Mouse (Mus musculus) C2C12 (cell line): Measurements from ENCODE around the gene Nck2. TPM values are rescaled to one million over a fixed set of nuclear protein-coding genes. Genes with fewer than 3 reads are reported as not detected.
"Not testable (repeated sequence)": the region's sequence is repeated elsewhere in the genome, so short reads cannot be mapped to it uniquely, and the experiment has no call there.

Source experiments
- H3K27me3 ChIP-seq: one replicate; pipeline ENCODE4 v1.6.1; 2011; ENCODE audit not compliant: control insufficient read depth, insufficient read depth, insufficient read length
- H3K36me3 ChIP-seq: one replicate; pipeline ENCODE4 v1.6.1; 2011; ENCODE audit not compliant: control insufficient read depth, insufficient read depth
- H3K4me3 ChIP-seq: one replicate; pipeline ENCODE4 v1.5.1; 2011; ENCODE audit warnings: mild to moderate bottlenecking, control low read depth; ENCODE audit not compliant: poor library complexity, insufficient read depth, severe bottlenecking
- H3K79me2 ChIP-seq: one replicate; pipeline ENCODE4 v1.6.1; 2011; ENCODE audit not compliant: control insufficient read depth, insufficient read depth
- H3K79me3 ChIP-seq: one replicate; pipeline ENCODE4 v1.6.1; 2011; ENCODE audit warnings: low read depth, control low read depth
- H3ac ChIP-seq: one replicate; pipeline ENCODE3; 2011; ENCODE audit warnings: low read depth; ENCODE audit not compliant: control insufficient read depth, insufficient read length
- CEBPB ChIP-seq: IDR thresholded peaks from one replicate; pipeline ENCODE4 v1.6.1; 2011; ENCODE audit warnings: low read depth, mild to moderate bottlenecking, control low read depth, moderate library complexity
- CTCF ChIP-seq: IDR thresholded peaks from one replicate; pipeline ENCODE4 v1.5.1; 2011; ENCODE audit not compliant: control insufficient read depth, insufficient read depth, insufficient read length
- FOSL1 ChIP-seq: IDR thresholded peaks from one replicate; pipeline ENCODE4 v1.8.0; 2011; ENCODE audit warnings: mild to moderate bottlenecking, low read length; ENCODE audit not compliant: poor library complexity, insufficient read depth, severe bottlenecking
- MAX ChIP-seq: IDR thresholded peaks from one replicate; pipeline ENCODE4 v1.6.1; 2011; ENCODE audit warnings: mild to moderate bottlenecking, control low read depth
- MYOD1 ChIP-seq: IDR thresholded peaks from one replicate; pipeline ENCODE4 v1.6.1; 2011; ENCODE audit warnings: low read depth; ENCODE audit not compliant: control insufficient read depth, insufficient read length
- MYOG ChIP-seq: IDR thresholded peaks from one replicate; pipeline ENCODE4 v1.6.1; 2011; ENCODE audit not compliant: control insufficient read depth, insufficient read length; ENCODE audit errors: extremely low read depth
- USF1 ChIP-seq: IDR thresholded peaks from one replicate; pipeline ENCODE4 v1.6.1; 2011; ENCODE audit warnings: low read depth, mild to moderate bottlenecking, control low read depth, moderate library complexity
- polyA plus RNA-seq: library from polyadenylated mRNA; unstranded; fragments of >200 nt; fragmentation: generic; extraction: Trizol; gene quantifications from one replicate; pipeline ENCODE4 v1.2.1, GENCODE M21; 2012; ENCODE audit warnings: missing spikeins

Nck2 gene
- polyA plus RNA-seq, 1 experiment, result 18.0 TPM

DNA sequence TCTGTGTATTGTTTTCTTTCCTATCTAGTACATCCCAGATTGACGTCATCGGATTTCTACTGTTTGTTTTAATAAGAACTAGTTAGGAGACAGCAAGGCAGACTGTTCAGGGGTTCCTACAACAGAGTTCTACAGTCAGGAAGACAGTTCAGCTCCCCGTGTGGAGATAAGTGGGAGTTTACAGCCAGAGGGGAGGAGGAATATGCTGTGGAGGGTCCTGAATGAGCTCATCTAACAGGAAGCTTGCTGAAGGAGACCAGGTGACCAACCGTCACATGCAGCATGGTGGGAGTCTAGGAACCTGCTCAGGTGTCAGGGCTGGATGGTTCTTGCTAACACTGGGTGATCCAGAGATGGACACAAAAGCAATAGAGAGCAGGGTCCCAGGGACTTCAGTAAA lies 87.9 kb downstream of the Nck2 start:
- peaks cover 3% of the 10 kb centered on the region for H3K79me3 ChIP-seq
- H3K4me3 ChIP-seq, result no peak overlapping the region
- TF ChIP-seq CEBPB, result no peak
- no peak overlapping the region for H3ac ChIP-seq
- H3K36me3 ChIP-seq, result peaks cover 6% of the 10 kb centered on the region
- H3K79me2 ChIP-seq, result peaks cover 16% of the 10 kb centered on the region
- H3K27me3 ChIP-seq, result no peaks in the 10 kb centered on the region

DNA sequence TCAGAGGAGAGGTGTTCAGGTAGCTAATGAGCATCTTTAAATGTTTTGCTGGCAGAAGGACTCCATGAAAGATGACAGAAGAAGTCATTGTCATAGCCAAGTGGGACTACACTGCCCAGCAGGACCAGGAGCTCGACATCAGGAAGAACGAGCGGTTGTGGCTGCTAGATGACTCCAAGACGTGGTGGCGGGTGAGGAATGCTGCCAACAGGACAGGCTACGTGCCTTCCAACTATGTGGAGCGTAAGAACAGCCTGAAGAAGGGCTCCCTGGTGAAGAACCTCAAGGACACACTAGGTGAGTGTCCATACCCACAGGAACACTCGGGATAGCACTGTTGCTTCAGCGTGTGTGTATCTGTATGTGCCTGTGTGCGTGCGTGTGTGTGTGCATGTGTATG lies 89.1 kb downstream of the Nck2 start:
- H3ac ChIP-seq, result not testable (repeated sequence)

DNA sequence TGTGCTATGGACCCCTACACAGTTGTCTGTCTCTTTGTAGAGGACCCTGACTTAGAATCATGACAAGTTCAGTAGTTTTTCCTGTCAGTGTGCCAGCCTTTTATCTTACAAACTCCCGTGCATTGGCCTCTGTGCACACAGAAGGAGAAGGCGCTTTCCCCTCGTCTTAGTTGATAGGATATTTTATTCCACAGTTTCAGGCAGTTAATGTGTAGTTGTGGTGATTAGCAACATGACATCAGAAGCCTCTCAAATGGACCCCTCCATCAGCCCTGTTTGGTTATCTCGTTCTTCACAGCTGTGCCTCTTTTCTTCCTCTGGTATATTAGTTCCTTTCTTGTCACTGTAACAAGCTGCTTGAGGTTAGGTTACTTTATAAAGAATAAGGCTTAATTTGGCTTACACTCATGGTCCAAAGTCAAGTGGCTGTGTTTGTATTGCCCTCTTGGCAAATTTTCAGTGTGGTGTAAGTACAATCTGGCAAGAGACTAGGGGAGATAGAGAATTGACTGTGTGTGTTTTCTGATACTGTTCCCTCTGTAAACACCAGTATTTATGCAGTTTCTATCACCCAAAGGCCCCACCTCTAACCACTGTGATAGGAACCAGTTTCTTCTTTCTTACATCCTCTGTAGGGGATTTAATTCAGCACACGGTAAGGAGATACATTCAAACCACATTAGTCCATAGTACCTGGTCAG lies 89.8 kb downstream of the Nck2 start:
- TF ChIP-seq USF1, result no peak
- no peak for TF ChIP-seq FOSL1
- no peak for TF ChIP-seq MYOG
- no peak for TF ChIP-seq CTCF
- no peak for TF ChIP-seq MYOD1
- TF ChIP-seq CEBPB, result no peak
- no peak for TF ChIP-seq MAX
- Histone ChIP-seq H3K79me2 (peaks cover 16% of the 10 kb centered on the region), H3K27me3 (no peaks in the 10 kb centered on the region), H3K79me3 (peaks cover 3% of the 10 kb centered on the region), H3ac (no peak overlapping the region), H3K36me3 (no peaks in the 10 kb centered on the region), H3K4me3 (no peak overlapping the region)

More for the DNA sequence above, 89.1 kb downstream of the Nck2 start:
- not testable (repeated sequence) for H3K27me3 ChIP-seq, H3K36me3 ChIP-seq, H3K79me3 ChIP-seq, H3K4me3 ChIP-seq
- H3K79me2 ChIP-seq, result peaks cover 16% of the 10 kb centered on the region

DNA sequence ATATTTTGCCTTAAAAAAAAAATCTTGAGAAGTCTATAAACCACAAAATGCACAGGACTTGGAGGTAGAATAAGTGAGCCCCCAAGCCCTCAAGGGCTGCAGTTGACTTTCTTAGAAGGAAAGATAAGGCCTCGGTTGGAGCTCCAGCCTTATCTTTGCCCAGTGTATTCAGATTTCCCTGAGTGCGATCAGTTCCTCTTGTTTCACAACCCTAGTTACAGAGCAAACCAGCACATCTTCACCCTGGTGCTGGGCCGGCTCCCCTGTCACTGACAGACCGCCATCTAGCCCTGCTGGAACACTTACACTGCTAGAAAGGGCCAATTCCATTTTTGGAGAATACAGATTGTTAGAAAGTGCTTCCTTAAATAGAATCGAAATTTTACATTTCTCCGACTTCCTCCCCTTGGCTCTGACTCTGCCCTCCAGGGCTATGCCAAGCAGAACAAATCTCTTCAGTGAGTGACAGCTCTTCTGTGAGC lies 91.2 kb downstream of the Nck2 start:
- Histone ChIP-seq H3K36me3 (no peaks in the 10 kb centered on the region), H3K27me3 (no peaks in the 10 kb centered on the region), H3ac (no peak overlapping the region), H3K4me3 (no peak overlapping the region), H3K79me3 (peaks cover 3% of the 10 kb centered on the region), H3K79me2 (peaks cover 16% of the 10 kb centered on the region)
- TF ChIP-seq MYOG, result no peak
- TF ChIP-seq USF1, result no peak
- no peak for TF ChIP-seq FOSL1
- no peak for TF ChIP-seq CEBPB
- no peak for TF ChIP-seq MYOD1
- TF ChIP-seq MAX, result no peak
- no peak for TF ChIP-seq CTCF

DNA sequence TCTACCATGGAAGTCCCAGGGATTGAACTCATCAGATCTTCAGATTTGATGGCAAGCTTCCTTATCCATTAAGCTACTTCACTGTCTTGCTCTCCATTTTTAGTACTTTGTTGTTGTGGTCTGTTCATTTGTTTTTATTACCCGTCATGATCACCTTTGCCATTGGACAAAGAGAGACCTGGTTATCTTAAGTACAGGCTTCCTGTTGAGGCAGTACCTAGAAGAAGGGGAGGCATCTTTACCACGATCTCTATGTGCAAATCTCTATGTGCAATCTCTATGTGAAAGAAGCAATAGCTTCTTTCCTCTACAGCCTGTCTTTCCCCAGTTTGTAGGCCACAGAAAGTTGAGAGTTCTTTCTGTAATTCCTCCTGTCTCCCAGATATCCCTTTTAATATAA lies 91.9 kb downstream of the Nck2 start:
- H3ac ChIP-seq, result no peak overlapping the region
- H3K4me3 ChIP-seq, result no peak overlapping the region
- H3K36me3 ChIP-seq, result no peaks in the 10 kb centered on the region
- TF ChIP-seq MYOG (no peak), USF1 (no peak), CTCF (no peak)
- H3K79me3 ChIP-seq, result peaks cover 3% of the 10 kb centered on the region
- no peaks in the 10 kb centered on the region for H3K27me3 ChIP-seq
- peaks cover 13% of the 10 kb centered on the region for H3K79me2 ChIP-seq

DNA sequence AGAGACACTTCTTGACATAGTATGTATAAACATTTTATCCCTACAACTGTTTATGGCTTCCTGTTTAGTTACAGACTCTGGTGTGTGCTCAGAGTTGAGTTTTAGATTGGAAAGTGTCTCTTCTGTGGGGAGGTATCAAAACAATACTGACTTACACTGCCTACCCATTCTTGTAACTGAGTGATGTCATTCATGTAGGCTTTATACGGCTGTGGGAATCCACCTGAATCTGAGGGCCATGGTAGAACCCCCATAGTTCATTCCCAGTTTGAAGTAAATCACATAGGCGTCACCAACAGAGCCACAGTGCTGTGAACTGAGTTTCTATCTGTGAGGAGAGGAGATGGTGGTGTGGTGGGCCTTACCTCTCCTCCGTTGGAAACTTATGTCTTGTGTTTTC lies 92.6 kb downstream of the Nck2 start:
- TF ChIP-seq CTCF (no peak), MYOD1 (no peak), MAX (no peak), CEBPB (no peak), USF1 (no peak), MYOG (no peak), FOSL1 (no peak)
- Histone ChIP-seq H3K79me3 (peaks cover 3% of the 10 kb centered on the region), H3K36me3 (no peaks in the 10 kb centered on the region), H3K4me3 (no peak overlapping the region), H3ac (no peak overlapping the region), H3K79me2 (peaks cover 5% of the 10 kb centered on the region), H3K27me3 (no peaks in the 10 kb centered on the region)
